Mouse (Mus musculus): ENCODE measurements around the gene Rora.

Gene Rora

GRCm38 (mm10) chr9:68760876-68761275 lies 107.3 kb downstream of the Rora start:
- DNase-seq (ENCODE audit: low read depth), result no peak

GRCm38 (mm10) chr9:68761672-68762071 lies 108.1 kb downstream of the Rora start:
- DNase-seq (ENCODE audit: low read depth), result no peak

DNA sequence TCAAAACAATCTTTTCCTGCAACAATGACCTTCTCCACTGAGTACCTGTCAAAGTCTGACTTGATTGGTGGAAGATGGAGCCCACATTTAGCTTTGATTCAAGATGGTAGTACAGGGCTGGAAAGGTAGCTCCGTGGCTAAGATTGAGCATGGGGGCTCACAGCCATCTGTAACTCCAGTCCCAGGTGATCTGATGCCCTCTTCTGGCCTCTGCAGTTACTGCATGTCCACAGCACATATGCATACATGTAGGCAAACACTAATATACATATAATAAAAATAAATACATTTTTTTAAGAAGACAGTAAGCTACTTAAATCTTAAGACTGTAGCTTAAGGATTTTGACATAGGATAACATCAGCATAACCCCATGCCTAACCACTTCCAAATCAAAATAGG lies 112.0 kb downstream of the Rora start:
- DNase-seq (ENCODE audit: low read depth), result no peak

DNA sequence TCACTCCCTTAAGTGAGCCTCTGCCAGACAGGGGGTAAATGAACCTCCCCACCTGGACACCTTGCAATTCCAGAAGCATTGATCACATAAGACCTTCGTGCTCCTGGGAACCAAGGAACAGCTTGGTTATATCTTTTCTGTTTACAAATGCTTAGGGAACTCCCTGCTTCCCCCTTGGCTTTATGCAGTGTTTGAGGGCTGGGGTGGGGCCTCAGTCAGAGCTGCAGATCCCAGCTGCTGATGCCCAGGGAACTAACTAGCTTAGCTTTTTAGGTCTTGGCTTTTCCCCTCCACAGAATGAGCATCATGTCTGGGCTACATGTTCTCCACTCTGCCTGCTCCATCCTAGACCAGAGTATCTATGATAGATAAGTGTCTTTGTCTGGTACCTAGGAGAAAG lies 116.1 kb downstream of the Rora start:
- no peak for DNase-seq (ENCODE audit: low read depth)

DNA sequence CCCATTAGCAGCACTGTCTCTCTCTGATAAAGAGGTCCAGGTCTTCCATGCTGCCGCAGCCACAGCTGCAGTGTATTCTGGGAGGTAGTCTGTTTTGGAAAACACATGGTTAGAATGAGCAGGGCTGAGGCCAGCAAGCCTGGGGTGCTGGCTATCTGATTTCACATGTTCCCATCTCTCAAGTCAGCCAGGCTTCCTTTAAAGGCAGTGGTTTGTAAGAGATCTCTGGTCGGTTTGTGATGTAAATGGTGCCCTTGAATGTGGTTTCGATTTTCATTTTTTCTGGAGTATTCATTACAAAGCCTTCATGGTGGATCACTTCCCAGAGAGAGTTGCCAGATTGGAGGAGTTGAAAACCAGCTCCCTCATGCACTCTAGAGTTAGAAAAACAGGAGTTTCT lies 117.8 kb downstream of the Rora start:
- DNase-seq (ENCODE audit: low read depth), result no peak

GRCm38 (mm10) chr9:68773770-68774169 lies 120.2 kb downstream of the Rora start:
- no peak for DNase-seq (ENCODE audit: low read depth)

- no peak for DNase-seq (ENCODE audit: low read depth)
Measured at GRCm38 (mm10) chr9:68782011-68782410, 128.4 kb downstream of the Rora start.

GRCm38 (mm10) chr9:68782604-68783003 lies 129.0 kb downstream of the Rora start:
- no peak for DNase-seq (ENCODE audit: low read depth)

GRCm38 (mm10) chr9:68783246-68783645 lies 129.7 kb downstream of the Rora start:
- no peak for DNase-seq (ENCODE audit: low read depth)

- DNase-seq (ENCODE audit: low read depth), result no peak
Measured at GRCm38 (mm10) chr9:68786614-68787293, 133.2 kb downstream of the Rora start.

DNA sequence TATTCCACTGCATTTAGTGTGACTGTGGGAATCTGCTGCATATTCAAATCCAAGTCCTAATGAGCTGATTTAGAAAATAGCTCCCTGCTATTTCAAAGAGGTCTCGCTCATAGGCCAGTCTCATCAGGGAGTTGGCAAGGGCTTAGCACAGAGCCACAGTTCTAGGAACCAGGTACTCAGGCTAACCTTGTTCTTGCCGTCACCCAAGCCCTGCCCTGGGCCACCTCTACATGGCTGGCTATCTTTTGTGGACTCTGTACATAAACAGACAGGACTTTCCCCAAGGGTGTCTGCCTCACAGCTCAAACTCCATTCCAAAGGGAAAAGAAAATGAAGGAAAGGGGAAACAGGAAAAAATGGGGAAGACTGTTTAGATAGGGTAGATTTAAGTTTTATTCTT lies 134.1 kb downstream of the Rora start:
- no peak for DNase-seq (ENCODE audit: low read depth)

DNA sequence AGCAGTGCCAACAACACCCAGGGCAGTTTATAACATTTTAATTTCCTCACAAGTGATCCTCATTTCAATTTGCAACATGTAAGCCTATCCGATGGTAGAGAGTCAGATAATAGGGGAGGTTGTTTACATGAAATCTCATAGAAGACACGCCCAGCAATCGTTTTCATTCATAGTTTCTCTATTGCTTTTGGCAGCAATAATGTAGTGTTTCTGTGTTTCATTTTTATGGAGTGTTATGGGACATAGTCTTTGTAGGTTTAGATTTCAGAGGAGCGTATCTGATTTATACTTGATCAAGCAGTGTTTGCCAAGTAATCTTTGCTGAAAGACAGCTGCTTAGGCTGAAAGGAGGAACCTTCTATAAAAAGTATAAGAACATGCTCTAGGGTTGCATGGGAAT lies 137.3 kb downstream of the Rora start:
- DNase-seq (ENCODE audit: low read depth), result no peak

GRCm38 (mm10) chr9:68791982-68792540 lies 138.5 kb downstream of the Rora start:
- DNase-seq (ENCODE audit: low read depth), result no peak

DNA sequence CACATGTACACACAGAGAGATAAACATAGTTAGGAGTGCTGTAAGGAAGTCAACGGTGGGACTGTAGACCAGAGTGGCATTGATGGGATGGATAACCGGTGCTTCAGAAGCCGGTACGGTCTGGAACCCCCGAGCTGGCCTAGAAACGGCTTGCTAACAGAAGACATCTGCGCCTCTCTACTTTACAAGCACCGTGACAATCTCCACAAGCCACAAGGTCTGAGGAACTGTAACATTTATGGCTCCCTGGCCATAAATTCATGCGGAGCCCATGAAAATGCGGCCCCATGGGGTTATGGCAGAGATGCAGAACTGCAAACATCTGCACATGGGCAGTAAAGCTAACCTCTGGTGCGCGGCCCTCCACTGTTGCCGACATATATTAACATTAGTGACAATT lies 141.7 kb downstream of the Rora start:
- DNase-seq (ENCODE audit: low read depth), result no peak

GRCm38 (mm10) chr9:68798221-68798620 lies 144.6 kb downstream of the Rora start:
- DNase-seq (ENCODE audit: low read depth), result no peak

DNA sequence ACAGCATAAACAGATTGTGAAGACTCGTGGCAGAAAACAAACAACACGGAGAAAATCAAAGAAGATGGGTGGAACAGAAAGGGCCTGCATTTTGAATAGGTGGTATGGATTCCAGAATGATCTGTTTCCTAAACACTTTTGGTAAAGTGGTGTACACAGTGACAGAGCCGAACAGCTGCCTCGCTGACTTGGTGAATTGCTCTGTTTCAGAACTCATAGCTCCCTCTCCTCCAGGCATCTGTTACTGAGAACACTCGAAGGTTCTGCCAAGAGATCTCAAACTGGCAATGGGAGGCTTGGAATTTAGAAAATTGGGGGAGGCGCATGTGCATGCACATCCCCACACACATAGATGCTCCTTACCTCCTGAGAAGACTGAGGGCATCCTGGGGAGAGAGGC lies 145.5 kb downstream of the Rora start:
- DNase-seq (ENCODE audit: low read depth), result no peak

DNA sequence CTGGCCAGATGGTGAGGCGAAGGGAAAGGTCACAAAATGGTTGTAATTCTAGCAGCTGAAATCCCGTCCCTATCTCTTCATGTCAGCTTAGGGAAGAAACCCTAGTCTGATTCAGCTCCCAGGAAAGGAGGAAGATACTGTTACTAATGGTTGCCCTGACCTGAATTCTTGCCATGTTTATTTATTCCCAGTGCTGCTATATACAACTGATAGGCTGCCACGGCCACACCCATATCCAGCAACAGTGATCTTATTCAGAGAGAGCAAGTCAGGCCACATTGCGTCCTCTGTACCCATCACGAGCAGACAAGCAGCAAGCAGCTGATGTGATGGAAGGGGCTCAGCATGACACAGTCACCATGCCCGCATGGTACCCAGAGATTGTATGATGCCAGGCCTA lies 150.6 kb downstream of the Rora start:
- no peak for DNase-seq (ENCODE audit: low read depth)

GRCm38 (mm10) chr9:68805776-68806175 lies 152.2 kb downstream of the Rora start:
- no peak for DNase-seq (ENCODE audit: low read depth)

- DNase-seq (ENCODE audit: low read depth), result no peak
Measured at GRCm38 (mm10) chr9:68807735-68808134, 154.1 kb downstream of the Rora start.

GRCm38 (mm10) chr9:68809536-68809935 lies 155.9 kb downstream of the Rora start:
- no peak for DNase-seq (ENCODE audit: low read depth)

- DNase-seq (ENCODE audit: low read depth), result no peak
Measured at GRCm38 (mm10) chr9:68814723-68815122, 161.1 kb downstream of the Rora start.

DNA sequence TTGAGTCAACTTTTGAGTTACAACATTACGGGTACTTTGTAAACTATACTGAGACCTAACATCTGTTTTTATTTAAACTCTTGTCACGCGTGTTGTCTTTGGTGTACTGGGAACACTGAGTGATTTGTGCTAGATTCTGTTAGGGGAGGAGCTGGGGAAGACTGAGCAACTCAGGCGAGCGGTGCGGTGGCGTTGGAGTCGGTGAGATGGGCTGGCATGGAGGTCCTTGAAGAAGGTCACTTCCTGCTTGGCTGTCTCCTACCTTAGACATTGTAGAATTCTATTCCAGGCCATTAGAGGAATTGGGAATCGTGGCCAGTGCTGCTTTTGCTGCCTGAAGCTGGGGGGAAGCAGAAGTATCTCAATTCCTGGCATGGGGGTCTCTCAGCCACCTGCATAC lies 162.3 kb downstream of the Rora start:
- no peak for DNase-seq (ENCODE audit: low read depth)

- DNase-seq (ENCODE audit: low read depth), result no peak
Measured at GRCm38 (mm10) chr9:68820036-68820435, 166.4 kb downstream of the Rora start.

DNA sequence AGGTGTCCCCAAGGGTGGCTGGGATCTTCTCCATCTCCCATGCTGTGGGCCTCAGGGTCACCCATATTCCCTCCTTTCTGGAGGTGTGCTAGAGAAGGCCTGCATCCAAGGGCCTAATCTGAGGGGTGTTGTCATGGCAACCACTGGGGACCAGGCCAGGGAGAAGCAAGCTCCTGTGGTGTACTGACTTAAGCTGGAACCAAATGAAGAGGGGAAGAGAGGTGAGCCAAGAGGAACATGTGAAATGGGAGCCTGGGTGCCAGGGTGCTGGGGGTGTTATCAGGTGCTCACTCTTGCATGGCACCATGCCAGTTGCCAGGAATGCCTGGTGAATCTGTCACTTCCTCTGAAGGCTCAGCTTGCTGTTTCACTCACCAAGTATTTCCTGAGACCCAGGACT lies 166.9 kb downstream of the Rora start:
- no peak for DNase-seq (ENCODE audit: low read depth)
